Mouse (Mus musculus) kidney, postnatal 10 days (tissue): ENCODE measurements around the gene Prkaa2.

ENCODE experiments used
- DNase-seq: peaks from one replicate; pipeline ENCODE4 v3.0.0; 2021; ENCODE audit warnings: mixed read lengths

The Prkaa2 gene

GRCm38 (mm10) chr4:105107943-105108640 is 1.6 kb downstream of the Prkaa2 start:
- DNase-seq = no peak

GRCm38 (mm10) chr4:105104099-105104872 is 5.4 kb downstream of the Prkaa2 start:
- no peak for DNase-seq

- DNase-seq = no peak
These were observed 8.4 kb downstream of the Prkaa2 start for GRCm38 (mm10) chr4:105101337-105101688.

- DNase-seq = peak; percentile 14
These were observed 9.0 kb downstream of the Prkaa2 start for GRCm38 (mm10) chr4:105100508-105101336.

GRCm38 (mm10) chr4:105098660-105099059 is 11.0 kb downstream of the Prkaa2 start:
- DNase-seq = no peak

- no peak for DNase-seq
These were observed 11.5 kb downstream of the Prkaa2 start for GRCm38 (mm10) chr4:105098158-105098557.

- peak; percentile 61 for DNase-seq
These were observed 14.4 kb downstream of the Prkaa2 start for GRCm38 (mm10) chr4:105095316-105095715.

GRCm38 (mm10) chr4:105093951-105094350 is 15.7 kb downstream of the Prkaa2 start:
- no peak for DNase-seq

- no peak for DNase-seq
These were observed 19.3 kb downstream of the Prkaa2 start for GRCm38 (mm10) chr4:105090417-105090816.

- DNase-seq = no peak
These were observed 20.3 kb downstream of the Prkaa2 start for GRCm38 (mm10) chr4:105089386-105089785.

- DNase-seq = no peak
These were observed 21.0 kb downstream of the Prkaa2 start for GRCm38 (mm10) chr4:105088671-105089070.

GRCm38 (mm10) chr4:105076152-105076551 is 33.5 kb downstream of the Prkaa2 start:
- peak; percentile 17 for DNase-seq

- DNase-seq = no peak
These were observed 37.8 kb downstream of the Prkaa2 start for GRCm38 (mm10) chr4:105071761-105072427.

GRCm38 (mm10) chr4:105070982-105071381 is 38.7 kb downstream of the Prkaa2 start:
- DNase-seq = peak; percentile 89

- DNase-seq = no peak
These were observed 58.4 kb downstream of the Prkaa2 start for GRCm38 (mm10) chr4:105051291-105051690.

- DNase-seq = no peak
These were observed 59.6 kb downstream of the Prkaa2 start for GRCm38 (mm10) chr4:105050041-105050440.

GRCm38 (mm10) chr4:105034259-105034658 is 75.4 kb downstream of the Prkaa2 start:
- no peak for DNase-seq

GRCm38 (mm10) chr4:105033153-105033552 is 76.5 kb downstream of the Prkaa2 start:
- DNase-seq = peak; percentile 26

- no peak for DNase-seq
These were observed 78.6 kb downstream of the Prkaa2 start for GRCm38 (mm10) chr4:105031104-105031503.

- DNase-seq = no peak
These were observed 82.4 kb downstream of the Prkaa2 start for GRCm38 (mm10) chr4:105027278-105027677.

GRCm38 (mm10) chr4:105016006-105016613 is 93.6 kb downstream of the Prkaa2 start:
- no peak for DNase-seq

GRCm38 (mm10) chr4:105015496-105015895 is 94.2 kb downstream of the Prkaa2 start:
- no peak for DNase-seq
